In genomic region chr12:85645664-85646063, GRCm38 (mm10) we compare ENCODE assay signal across 9 mouse cellular contexts. TPM values are rescaled to one million over a fixed set of nuclear protein-coding genes. Genes with fewer than 3 reads are reported as not detected.
DNase-seq lines count a peak whose midpoint lies in the region; ATAC-seq and TF ChIP-seq lines count a peak whose summit lies in the region.
"Had no signal": no experiment of that assay in that cellular context is flagged by ENCODE, and none has a peak within 500 bp of the region (broad histone marks: within the 10 kb centered on the region; RNA-seq: fewer than 3 reads in every experiment).

No protein-coding gene starts in this region.

- H3K4me3 ChIP-seq in hindbrain, postnatal 0 days (ENCODE audit: low read length): no peak overlapping the region
- no peak overlapping the region for H3K4me3 ChIP-seq in hindbrain, embryonic 12.5 days
- no peak overlapping the region for H3K4me3 ChIP-seq in ES-Bruce4 (ENCODE audit: low read depth, low read length)
- no peak overlapping the region for H3K4me3 ChIP-seq in hindbrain, embryonic 10.5 days
- H3K4me3 ChIP-seq: myocyte had no signal

- H3K9ac ChIP-seq in hindbrain, postnatal 0 days (replicated peaks; ENCODE audit: low read length): no peak overlapping the region
- H3K9ac ChIP-seq in hindbrain, embryonic 12.5 days: no peak overlapping the region
- no peak overlapping the region for H3K9ac ChIP-seq in ES-Bruce4 (ENCODE audit: low read depth, poor library complexity, severe bottlenecking)

- ATAC-seq in hindbrain, postnatal 0 days: no peak
- ATAC-seq in hindbrain, embryonic 12.5 days (ENCODE audit: low FRiP score): no peak

- no peak for TF ChIP-seq EP300 in ES-Bruce4 (IDR thresholded peaks at IDR 0.05; ENCODE audit: insufficient read depth, low read depth, low read length)

- H3K9me3 ChIP-seq in hindbrain, postnatal 0 days (ENCODE audit: low read length): no peaks in the 10 kb centered on the region
- 0 out of 2 replicates have a peak, but pooled peaks cover 2% of the 10 kb centered on the region for H3K9me3 ChIP-seq in hindbrain, embryonic 12.5 days (replicated peaks)
- H3K9me3 ChIP-seq in ES-Bruce4 (replicated peaks; ENCODE audit: control insufficient read depth, insufficient read depth, low read length, poor library complexity, severe bottlenecking): no peaks in the 10 kb centered on the region
- H3K9me3 ChIP-seq in hindbrain, embryonic 10.5 days: no peaks in the 10 kb centered on the region

- 91% methylated on average over 4 of the region's 4 CpGs for WGBS in hindbrain, postnatal 0 days
- 90% methylated on average over 4 of the region's 4 CpGs for WGBS in hindbrain, embryonic 12.5 days
- 85% methylated on average over 4 of the region's 4 CpGs for WGBS in hindbrain, embryonic 10.5 days

- no peaks in the 10 kb centered on the region for H3K36me3 ChIP-seq in hindbrain, postnatal 0 days (ENCODE audit: insufficient read depth, low read length)
- no peaks in the 10 kb centered on the region for H3K36me3 ChIP-seq in hindbrain, embryonic 12.5 days
- H3K36me3 ChIP-seq in ES-Bruce4 (ENCODE audit: control insufficient read depth, insufficient read depth, low read length, poor library complexity, severe bottlenecking): no peaks in the 10 kb centered on the region
- no peaks in the 10 kb centered on the region for H3K36me3 ChIP-seq in hindbrain, embryonic 10.5 days

- DNase-seq in hindbrain, postnatal 0 days (ENCODE audit: low spot score): no peak
- peak; percentile 62 to 74 for DNase-seq in cerebellum, postnatal 14 days
- peak; percentile 54 for DNase-seq in naive thymus-derived CD4-positive, alpha-beta T cell, adult 2 months (ENCODE audit: low read depth)
- no peak for DNase-seq in hindbrain, embryonic 10.5 days (ENCODE audit: low spot score)
- DNase-seq in left cerebral cortex, adult 18-20 months (ENCODE audit: low spot score in 2 of 2): no peak
- no peak for DNase-seq in layer of hippocampus, postnatal 14 days (ENCODE audit: low spot score in 2 of 2)

- no peak overlapping the region for H3K4me2 ChIP-seq in hindbrain, postnatal 0 days (ENCODE audit: low read depth, low read length)
- no peak overlapping the region for H3K4me2 ChIP-seq in hindbrain, embryonic 12.5 days (replicated peaks)

- H3K27ac ChIP-seq in hindbrain, postnatal 0 days: no peak overlapping the region
- no peak overlapping the region for H3K27ac ChIP-seq in hindbrain, embryonic 12.5 days
- H3K27ac ChIP-seq in ES-Bruce4 (ENCODE audit: insufficient read depth, low read length): no peak overlapping the region
- no peak overlapping the region for H3K27ac ChIP-seq in hindbrain, embryonic 10.5 days

- no peak for TF ChIP-seq POLR2A in ES-Bruce4 (IDR thresholded peaks at IDR 0.05; ENCODE audit: insufficient read depth, low read length)

- peak; percentile 29; the same call in 1 of the 2 replicates for TF ChIP-seq CTCF in hindbrain, postnatal 0 days (IDR thresholded peaks at IDR 0.05; ENCODE audit: low read depth)
- peak; percentile 67 for TF ChIP-seq CTCF in ES-Bruce4 (IDR thresholded peaks at IDR 0.05; ENCODE audit: low read depth, low read length)

- H3K27me3 ChIP-seq in hindbrain, postnatal 0 days (ENCODE audit: insufficient read depth, low read length): no peaks in the 10 kb centered on the region
- H3K27me3 ChIP-seq in hindbrain, embryonic 12.5 days: no peaks in the 10 kb centered on the region
- H3K27me3 ChIP-seq in ES-Bruce4 (ENCODE audit: control insufficient read depth, insufficient read depth, low read length, poor library complexity, severe bottlenecking): no peaks in the 10 kb centered on the region
- no peaks in the 10 kb centered on the region for H3K27me3 ChIP-seq in hindbrain, embryonic 10.5 days (ENCODE audit: insufficient read depth, poor library complexity, severe bottlenecking)

- peaks cover 6% of the 10 kb centered on the region; the same call in 1 of the 2 replicates for H3K4me1 ChIP-seq in hindbrain, postnatal 0 days (ENCODE audit: insufficient read depth, low read length)
- H3K4me1 ChIP-seq in hindbrain, embryonic 12.5 days: no peaks in the 10 kb centered on the region; the same call in 1 of the 2 replicates
- H3K4me1 ChIP-seq in ES-Bruce4 (ENCODE audit: control insufficient read depth, insufficient read depth, low read length): peaks cover 5% of the 10 kb centered on the region
- peaks cover 12% of the 10 kb centered on the region for H3K4me1 ChIP-seq in hindbrain, embryonic 10.5 days (replicated peaks)

RNA-seq across cellular contexts. Expression of gene Batf, which starts 40.8 kb away (rescaled TPM):
- 0.54 TPM in 1 of 2 replicates, not detected in the other for total RNA-seq in hindbrain, postnatal 0 days (2014; rRNA removed)
- 1.0 and 1.5 TPM in 2 replicates for polyA plus RNA-seq in hindbrain, postnatal 0 days (2015; fragmentation: Nextera tagmentation; extraction: Ambion mirVana)
- 2.3 and 2.6 TPM in 2 replicates for polyA plus RNA-seq in hindbrain, embryonic 12.5 days (2016; fragmentation: Nextera tagmentation; extraction: Ambion mirVana)
- polyA plus RNA-seq in ES-Bruce4 (2011; ENCODE audit: insufficient read depth, insufficient read length, low read depth, missing spikeins): 0.64 TPM in 1 of 2 replicates, not detected in the other
- 2.2 and 2.5 TPM in 2 replicates for polyA plus RNA-seq in hindbrain, embryonic 10.5 days (2016; fragmentation: Nextera tagmentation; extraction: Ambion mirVana)
- total RNA-seq in left cerebral cortex, adult 18-20 months (2021): under 1 TPM; 0.40 to 0.73 TPM
- under 1 TPM; 0.46 to 0.55 TPM for total RNA-seq in layer of hippocampus, postnatal 14 days (2021)
- polyA plus RNA-seq: myocyte had no signal

RNA-seq across cellular contexts. Expression of gene Jdp2, which starts 46.8 kb away (rescaled TPM):
- 11.2 and 15.4 TPM in 2 replicates for total RNA-seq in hindbrain, postnatal 0 days (2014; rRNA removed)
- polyA plus RNA-seq in hindbrain, postnatal 0 days (2015; fragmentation: Nextera tagmentation; extraction: Ambion mirVana): 0.68 and 0.89 TPM in 2 replicates
- polyA plus RNA-seq in hindbrain, embryonic 12.5 days (2016; fragmentation: Nextera tagmentation; extraction: Ambion mirVana): 0.90 and 1.1 TPM in 2 replicates
- 14.0 and 14.4 TPM in 2 replicates for polyA plus RNA-seq in ES-Bruce4 (2011; ENCODE audit: insufficient read depth, insufficient read length, low read depth, missing spikeins)
- polyA plus RNA-seq in hindbrain, embryonic 10.5 days (2016; fragmentation: Nextera tagmentation; extraction: Ambion mirVana): 0.25 TPM in 1 of 2 replicates, not detected in the other
- total RNA-seq in left cerebral cortex, adult 18-20 months (2021): 10 to 100 TPM; 74.8 to 77.6 TPM
- total RNA-seq in layer of hippocampus, postnatal 14 days (2021): 10 to 100 TPM; 29.4 to 34.1 TPM

Comparison
In these comparisons a context has a peak if more than half of its experiments do, and no peak if none do; other contexts are left out.
1. DNase-seq: peak in cerebellum, postnatal 14 days (2 of 2) and naive thymus-derived CD4-positive, alpha-beta T cell, adult 2 months (single experiment); none in hindbrain, postnatal 0 days (single experiment), hindbrain, embryonic 10.5 days (single experiment), left cerebral cortex, adult 18-20 months (0 of 2) and layer of hippocampus, postnatal 14 days (0 of 2).